Mouse (Mus musculus) gastrocnemius, postnatal 4 days (tissue): ENCODE data around the gene Elf3. TPM values are rescaled to one million over a fixed set of nuclear protein-coding genes. Genes with fewer than 3 reads are reported as not detected.

Experiments
- DNase-seq, 2 experiments: peaks; one replicate each; pipeline ENCODE4 v3.0.0; 2021 to 2022; ENCODE audit warnings: low spot score in 2 of 2, mixed read lengths in 2 of 2
- long read RNA-seq, 2 experiments: library from polyadenylated mRNA; stranded (forward); transcript quantifications; one replicate each; pipeline ENCODE4 v2.0.0; 2021
- total RNA-seq, 2 experiments: library from RNA; stranded (reverse); gene quantifications; 2 replicates each; pipeline ENCODE4 v1.2.3; 2021

Gene Elf3
- total RNA-seq: under 1 TPM; 0.42 to 0.44 TPM
- long read RNA-seq, experiment 1, partial matches to known transcripts: 0 of 1 reads
- long read RNA-seq, experiment 1, other reads (novel, unspliced or antisense): 0 of 1 reads
- long read RNA-seq, experiment 2, partial matches to known transcripts: 0 of 3 reads
- long read RNA-seq, experiment 2, other reads (novel, unspliced or antisense): 0 of 3 reads

- no peak for DNase-seq
Observed at GRCm38 (mm10) chr1:135258380-135259127, at the start of gene Elf3. Elf3 (minus strand) TSS chr1:135258568.

GRCm38 (mm10) chr1:135290908-135291307 is 32.5 kb upstream of the Elf3 start:
- DNase-seq: no peak

DNA sequence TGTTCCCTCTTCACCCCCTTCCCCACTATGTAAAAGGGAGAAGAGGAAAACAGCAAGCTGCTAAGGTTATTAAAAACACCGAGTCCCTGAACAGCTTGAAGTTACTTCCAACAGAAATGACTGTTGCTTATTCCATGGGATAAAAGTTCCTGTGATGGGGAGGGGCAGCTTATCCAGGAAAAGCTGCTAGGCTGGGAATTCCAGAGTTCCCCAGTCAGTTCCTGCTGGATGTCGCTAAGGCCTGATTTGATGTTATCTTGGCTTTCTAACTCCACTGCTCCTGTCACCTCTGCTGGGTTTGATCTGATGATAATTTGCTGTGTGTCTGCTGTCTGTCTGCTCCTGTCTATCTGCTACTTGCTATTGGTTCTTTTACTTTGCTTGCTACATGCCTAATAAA is 27.9 kb upstream of the Elf3 start:
- no peak for DNase-seq

- DNase-seq: peak; percentile 65 to 76
Observed at GRCm38 (mm10) chr1:135283826-135284291, 25.5 kb upstream of the Elf3 start, which contains the start of gene Rnpep. Rnpep (minus strand) TSS chr1:135284084.

DNA sequence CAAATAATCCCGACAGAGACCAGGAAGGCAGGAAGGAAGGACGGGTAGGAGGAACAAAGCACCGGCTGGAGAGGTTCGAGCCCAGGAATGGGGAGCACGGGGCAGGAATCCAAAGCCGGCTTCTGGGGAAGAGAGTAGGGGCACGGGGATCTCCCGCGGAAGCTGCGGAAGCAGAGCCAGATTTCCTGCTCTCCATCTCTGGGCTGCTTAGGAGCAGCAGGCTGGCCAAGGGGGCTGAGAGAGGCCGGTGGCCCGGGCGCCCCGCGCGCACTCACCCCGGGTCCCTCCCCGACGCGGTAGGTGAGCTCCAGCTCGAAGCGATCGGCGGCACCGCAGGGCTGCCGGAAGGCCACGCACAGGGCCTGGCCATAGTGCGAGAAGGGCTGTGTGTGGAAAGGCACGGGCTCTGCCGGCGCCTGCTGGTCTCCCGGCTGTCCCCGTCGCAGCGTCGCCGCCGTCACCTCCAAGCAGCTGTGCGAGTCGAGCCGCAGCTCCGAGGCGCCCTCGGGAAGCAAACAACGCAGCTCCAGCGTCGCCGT is 25.0 kb upstream of the Elf3 start:
- DNase-seq: peak; percentile 29 to 46

DNA sequence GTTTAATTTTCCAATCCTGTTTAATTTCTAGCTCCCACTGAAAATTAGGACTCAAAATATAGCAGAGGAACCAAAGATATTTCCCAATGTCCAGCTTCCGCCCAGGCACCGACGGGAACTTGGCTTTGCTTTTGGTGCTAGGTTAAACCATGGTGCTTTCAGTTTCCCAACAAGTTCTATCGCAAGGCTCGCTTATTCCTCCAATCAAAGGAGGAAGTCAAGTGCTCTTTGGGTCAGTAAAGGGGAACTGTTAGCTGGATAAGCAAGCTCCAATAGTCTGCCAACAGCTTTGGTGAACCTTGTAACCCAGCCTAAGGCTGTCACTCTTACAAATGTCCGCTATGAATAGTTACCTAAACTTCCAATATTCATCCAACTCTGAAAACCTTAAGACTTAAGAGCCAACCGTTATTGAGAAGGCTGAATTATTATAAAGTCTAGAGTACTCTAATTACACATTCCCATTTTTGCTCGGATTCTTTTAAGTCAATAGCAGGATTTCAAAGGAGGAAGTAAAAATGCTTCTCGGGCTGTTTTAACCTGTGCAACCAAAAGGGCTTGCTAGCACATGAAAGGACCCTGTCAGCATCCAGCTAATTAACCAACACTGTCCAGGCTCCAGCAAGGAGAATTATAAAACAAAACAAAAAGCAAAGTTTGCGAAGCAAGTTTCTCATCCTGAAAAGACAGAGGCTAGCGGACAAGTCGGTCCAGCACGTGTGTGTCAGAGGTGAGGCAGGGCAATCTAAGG is 24.3 kb upstream of the Elf3 start:
- DNase-seq: no peak

GRCm38 (mm10) chr1:135281841-135282240 is 23.5 kb upstream of the Elf3 start:
- no peak for DNase-seq

- peak in 1 of 2 experiments; percentile 49 for DNase-seq
Observed at GRCm38 (mm10) chr1:135280646-135281045, 22.3 kb upstream of the Elf3 start.

- DNase-seq: no peak
Observed at GRCm38 (mm10) chr1:135271371-135271770, 13.0 kb upstream of the Elf3 start.

DNA sequence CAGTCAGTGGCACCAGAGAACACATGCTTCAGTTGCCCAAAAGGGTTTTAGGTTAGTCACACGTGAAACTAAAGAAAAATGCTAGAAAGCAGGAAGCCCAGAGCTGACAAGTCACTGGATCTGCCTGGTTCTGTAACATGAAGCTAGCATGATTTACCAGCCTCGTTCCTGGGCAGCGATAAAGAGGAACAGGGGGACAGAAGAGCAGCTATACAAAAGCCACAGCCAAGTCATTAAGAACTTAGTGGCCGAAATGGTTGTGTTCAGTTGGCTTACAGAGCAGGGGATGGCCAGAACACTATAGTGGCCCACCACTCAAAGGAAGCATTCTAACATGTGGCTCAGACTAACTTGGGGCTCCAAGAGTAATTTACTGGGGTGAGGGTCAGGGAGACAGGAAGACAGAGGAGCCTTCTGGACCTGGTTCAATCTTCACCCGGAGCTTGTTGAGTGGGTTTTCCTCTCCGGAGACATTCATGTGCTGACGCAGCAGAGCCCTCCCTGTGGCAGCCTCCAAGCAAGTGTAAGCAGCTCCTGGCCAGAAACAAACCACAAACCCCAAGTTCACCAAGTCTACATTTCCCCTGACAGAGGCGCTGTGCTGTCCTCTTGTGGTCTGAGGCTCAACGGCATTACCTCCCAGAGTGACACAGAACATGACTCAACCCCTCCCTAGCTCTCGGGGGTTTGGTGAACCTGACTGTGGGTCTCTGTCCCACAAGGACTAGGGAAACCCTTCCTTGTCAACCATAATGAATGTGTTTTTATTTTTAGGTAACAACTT is 9.5 kb upstream of the Elf3 start:
- no peak for DNase-seq

GRCm38 (mm10) chr1:135265834-135266233 is 7.5 kb upstream of the Elf3 start:
- no peak for DNase-seq

DNA sequence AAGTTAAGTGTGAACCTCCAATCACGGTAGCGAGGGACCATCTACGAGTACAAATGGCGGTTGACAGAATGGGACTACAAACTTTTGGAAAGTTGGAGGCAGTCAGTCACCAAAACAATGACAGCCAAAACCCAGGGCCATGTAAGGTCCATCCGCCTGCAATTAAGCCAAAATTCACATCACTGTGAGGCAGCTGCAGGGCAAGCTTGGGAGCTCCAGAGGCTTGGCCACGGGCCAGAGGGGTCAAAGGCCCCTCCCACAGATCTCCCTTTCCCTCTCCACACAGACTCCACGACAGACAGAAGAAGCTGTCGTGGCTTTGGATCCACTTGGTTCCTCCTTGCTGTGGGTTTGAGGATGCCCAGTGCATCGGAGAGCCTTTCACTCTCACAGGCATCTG is 4.9 kb upstream of the Elf3 start:
- no peak for DNase-seq

DNA sequence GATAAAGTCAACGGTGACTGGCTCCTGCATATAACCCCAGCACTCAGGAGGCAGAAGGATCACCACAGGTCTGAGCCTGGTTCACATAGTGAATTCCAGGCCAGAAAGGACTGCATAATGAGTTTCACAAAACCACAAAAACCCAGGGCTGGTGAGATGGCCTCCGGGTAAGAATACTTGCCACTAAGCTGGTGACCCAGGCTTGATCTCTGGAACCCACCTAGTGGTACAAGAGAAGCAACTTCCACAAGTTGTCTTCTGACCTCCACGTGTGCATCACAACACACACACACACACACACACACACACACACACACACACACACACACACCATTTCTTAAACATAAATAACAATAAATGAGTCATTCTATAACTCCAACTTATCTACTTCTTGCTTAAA is 4.0 kb upstream of the Elf3 start:
- DNase-seq: no peak

- no peak for DNase-seq
Observed at GRCm38 (mm10) chr1:135260931-135261330, 2.6 kb upstream of the Elf3 start.

- DNase-seq: peak; percentile 49 to 81
Observed at GRCm38 (mm10) chr1:135259128-135259436, 714 bp upstream of the Elf3 start.

DNA sequence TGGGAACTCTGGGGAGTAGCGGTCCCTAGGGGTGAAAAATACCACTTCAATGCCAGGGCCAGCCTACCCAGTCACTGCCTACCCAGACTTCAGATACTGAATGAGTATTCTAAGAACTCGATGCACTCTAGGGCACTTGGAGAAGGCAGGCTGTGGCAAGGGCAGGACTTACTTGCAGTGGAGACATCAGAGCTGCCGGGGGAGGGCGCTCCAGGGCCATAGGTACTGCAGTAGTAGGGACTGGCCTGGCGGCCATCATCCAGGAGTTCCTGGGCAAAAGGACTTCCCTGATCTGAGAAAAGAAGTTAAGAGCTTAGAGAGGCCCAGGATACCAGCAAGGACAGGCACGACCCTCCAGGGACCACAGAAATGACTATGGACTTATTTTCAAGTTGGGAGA is 2.1 kb downstream of the Elf3 start:
- DNase-seq: no peak

GRCm38 (mm10) chr1:135252854-135253253 is 5.5 kb downstream of the Elf3 start:
- DNase-seq: no peak

GRCm38 (mm10) chr1:135251405-135251804 is 7.0 kb downstream of the Elf3 start:
- DNase-seq: no peak

DNA sequence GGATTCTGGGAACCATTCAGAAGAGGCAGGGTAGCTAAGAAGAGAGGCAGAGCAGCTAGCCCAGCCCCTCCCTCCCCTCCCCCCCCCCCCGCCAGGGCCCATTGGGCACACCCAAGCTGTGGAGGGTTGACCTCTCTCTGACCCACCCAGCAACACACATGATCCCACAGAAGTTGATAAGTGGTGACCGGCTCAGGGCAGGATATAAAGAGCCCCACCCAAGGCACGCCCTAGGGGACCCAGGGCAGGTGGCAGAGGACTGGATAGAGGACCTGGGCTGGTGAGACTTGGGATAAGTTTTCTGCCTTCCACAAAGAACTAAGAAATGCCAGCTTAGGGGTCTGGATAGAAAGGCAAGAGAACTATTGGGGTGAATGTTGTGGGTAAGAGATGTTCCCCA is 7.7 kb downstream of the Elf3 start:
- no peak for DNase-seq

DNA sequence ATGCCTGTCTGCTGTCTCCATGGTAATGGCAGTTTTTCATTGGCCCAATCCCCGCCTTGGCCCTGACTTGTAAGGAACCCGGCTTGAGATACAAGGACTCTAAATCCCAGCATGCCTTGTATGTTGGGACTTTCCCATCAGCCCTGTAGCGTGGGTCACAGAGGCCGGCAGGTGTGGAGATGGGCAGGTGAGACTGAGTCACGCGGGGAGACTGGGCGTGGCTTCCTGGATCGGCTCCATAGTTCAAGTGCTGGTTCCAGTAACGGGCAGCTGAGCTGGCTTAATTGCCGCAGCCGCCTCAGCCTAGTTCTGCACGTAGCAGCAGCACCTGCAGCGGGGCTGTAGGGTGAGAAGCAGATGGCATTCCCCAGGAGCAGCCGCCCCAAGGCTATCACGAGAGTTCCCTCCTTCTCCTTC is 9.9 kb downstream of the Elf3 start:
- DNase-seq: no peak

DNA sequence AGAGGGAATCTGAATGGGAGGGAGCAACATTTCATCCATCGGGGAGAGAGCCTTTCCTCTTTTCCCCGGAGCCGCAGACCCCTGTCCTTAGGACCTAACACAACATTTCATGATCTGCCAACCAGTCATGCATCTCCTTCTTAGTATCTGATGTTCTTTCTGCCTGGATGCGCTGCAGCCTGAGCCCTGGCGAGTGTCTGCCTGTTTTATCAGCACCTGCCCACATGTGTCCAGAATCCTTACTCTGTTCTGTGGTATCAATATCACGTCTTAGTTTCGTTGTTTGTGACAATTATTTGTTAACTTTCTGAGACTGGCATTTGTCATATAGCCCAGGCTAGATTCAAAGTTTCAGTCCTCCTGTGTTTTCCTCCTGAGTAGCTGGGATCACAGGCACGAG is 14.4 kb downstream of the Elf3 start:
- DNase-seq: no peak
